Comparison of ENCODE assay signal across 8 mouse cellular contexts in the genomic region with DNA sequence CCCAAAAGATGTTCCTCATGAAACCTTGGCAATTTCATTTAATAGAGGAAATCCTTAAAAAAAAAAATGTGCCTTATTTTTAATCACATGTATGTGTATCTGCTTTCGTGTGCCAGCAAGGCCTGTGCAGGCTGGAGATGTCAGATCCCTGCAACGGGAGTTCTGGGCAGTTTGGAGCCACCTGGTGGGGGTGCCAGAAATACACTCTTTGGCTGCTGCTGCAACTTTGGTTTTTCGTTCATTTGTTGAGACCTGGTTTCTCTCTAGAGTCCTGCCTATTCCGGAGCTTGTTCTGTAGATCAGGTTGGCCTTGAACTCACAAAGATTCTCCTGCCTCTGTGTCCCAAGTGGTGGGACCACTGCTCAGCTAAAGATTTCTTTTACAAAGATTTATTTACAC. TPM values are rescaled to one million over a fixed set of nuclear protein-coding genes. Genes with fewer than 3 reads are reported as not detected.
DNase-seq lines count a peak whose midpoint lies in the region; ATAC-seq and TF ChIP-seq lines count a peak whose summit lies in the region.

No protein-coding gene starts in this region.

- H3K27me3 ChIP-seq in forebrain, embryonic 14.5 days (replicated peaks; ENCODE audit: control insufficient read depth, insufficient read depth, low read length): no peaks in the 10 kb centered on the region
- H3K27me3 ChIP-seq in forebrain, postnatal 0 days (ENCODE audit: insufficient read depth, low read length): no peaks in the 10 kb centered on the region
- no peaks in the 10 kb centered on the region for H3K27me3 ChIP-seq in midbrain, embryonic 11.5 days (ENCODE audit: control insufficient read depth, insufficient read depth, low read length)
- H3K27me3 ChIP-seq in midbrain, embryonic 10.5 days (ENCODE audit: low read depth, poor library complexity, severe bottlenecking): no peaks in the 10 kb centered on the region

- H3K36me3 ChIP-seq in forebrain, embryonic 14.5 days (ENCODE audit: control insufficient read depth, insufficient read depth, low read length): no peaks in the 10 kb centered on the region
- no peaks in the 10 kb centered on the region for H3K36me3 ChIP-seq in forebrain, postnatal 0 days (ENCODE audit: insufficient read depth)
- no peaks in the 10 kb centered on the region for H3K36me3 ChIP-seq in midbrain, embryonic 11.5 days (ENCODE audit: control insufficient read depth, insufficient read depth, low read length)
- H3K36me3 ChIP-seq in midbrain, embryonic 10.5 days: no peaks in the 10 kb centered on the region

- DNase-seq in forebrain, embryonic 14.5 days (ENCODE audit: low spot score): peak; percentile 9
- no peak for DNase-seq in forebrain, postnatal 0 days
- DNase-seq in midbrain, embryonic 11.5 days (ENCODE audit: low spot score, missing footprints): peak; percentile 82
- no peak for DNase-seq in midbrain, embryonic 10.5 days (ENCODE audit: low spot score)
- peak; percentile 49 to 72 for DNase-seq in spleen, postnatal 4 days (ENCODE audit: low spot score in 2 of 2)
- DNase-seq in left cerebral cortex, postnatal 25 days (ENCODE audit: low spot score in 2 of 2): no peak
- DNase-seq in cerebellum, adult 9-10 months: no peak

- TF ChIP-seq CTCF in forebrain, postnatal 0 days (IDR thresholded peaks at IDR 0.05; ENCODE audit: low read depth): no peak; the same call in 1 of the 2 replicates
- peak; percentile 60; the same call in 1 of the 2 replicates for TF ChIP-seq CTCF in bone marrow, adult 2 months (IDR thresholded peaks at IDR 0.05; ENCODE audit: control insufficient read depth, insufficient read depth, low read length)

- no peak for ATAC-seq in forebrain, embryonic 14.5 days
- ATAC-seq in forebrain, postnatal 0 days: no peak
- no peak for ATAC-seq in midbrain, embryonic 11.5 days (ENCODE audit: low FRiP score)

- H3K4me2 ChIP-seq in forebrain, embryonic 14.5 days (ENCODE audit: low read length): no peak overlapping the region
- no peak overlapping the region for H3K4me2 ChIP-seq in forebrain, postnatal 0 days (ENCODE audit: low read depth)
- H3K4me2 ChIP-seq in midbrain, embryonic 11.5 days: no peak overlapping the region

- H3K9me3 ChIP-seq in forebrain, embryonic 14.5 days (replicated peaks; ENCODE audit: control insufficient read depth, low read length): no peaks in the 10 kb centered on the region
- H3K9me3 ChIP-seq in forebrain, postnatal 0 days (ENCODE audit: low read length): no peaks in the 10 kb centered on the region
- H3K9me3 ChIP-seq in midbrain, embryonic 11.5 days (ENCODE audit: control insufficient read depth, low read length): no peaks in the 10 kb centered on the region
- H3K9me3 ChIP-seq in midbrain, embryonic 10.5 days (replicated peaks): no peaks in the 10 kb centered on the region

- H3K4me1 ChIP-seq in forebrain, embryonic 14.5 days (ENCODE audit: control insufficient read depth, insufficient read depth, low read length): no peaks in the 10 kb centered on the region
- no peaks in the 10 kb centered on the region; the same call in 1 of the 2 replicates for H3K4me1 ChIP-seq in forebrain, postnatal 0 days (ENCODE audit: insufficient read depth)
- no peaks in the 10 kb centered on the region for H3K4me1 ChIP-seq in midbrain, embryonic 11.5 days (ENCODE audit: control insufficient read depth, insufficient read depth, low read length)
- peaks cover 6% of the 10 kb centered on the region for H3K4me1 ChIP-seq in midbrain, embryonic 10.5 days
- no peaks in the 10 kb centered on the region for H3K4me1 ChIP-seq in bone marrow, adult 2 months (ENCODE audit: control insufficient read depth, insufficient read depth, low read length)

- WGBS in forebrain, embryonic 14.5 days: 42% methylated on average over 4 of the region's 4 CpGs
- WGBS in forebrain, postnatal 0 days: 43% methylated on average over 4 of the region's 4 CpGs
- WGBS in midbrain, embryonic 11.5 days: 39% methylated on average over 4 of the region's 4 CpGs
- WGBS in midbrain, embryonic 10.5 days: 57% methylated on average over 4 of the region's 4 CpGs
- WGBS in bone marrow, adult 2 months: 30% methylated on average over 4 of the region's 4 CpGs

- H3K27ac ChIP-seq in forebrain, embryonic 14.5 days (ENCODE audit: low read depth, low read length): no peak overlapping the region
- no peak overlapping the region for H3K27ac ChIP-seq in forebrain, postnatal 0 days (ENCODE audit: low read depth, low read length)
- no peak overlapping the region for H3K27ac ChIP-seq in midbrain, embryonic 11.5 days (ENCODE audit: low read depth, low read length)
- H3K27ac ChIP-seq in midbrain, embryonic 10.5 days (replicated peaks): no peak overlapping the region
- no peak overlapping the region for H3K27ac ChIP-seq in bone marrow, adult 2 months (ENCODE audit: control insufficient read depth, insufficient read depth, low read depth, low read length, poor library complexity)

- no peak overlapping the region for H3K9ac ChIP-seq in forebrain, embryonic 14.5 days (ENCODE audit: low read length)
- no peak overlapping the region for H3K9ac ChIP-seq in forebrain, postnatal 0 days
- H3K9ac ChIP-seq in midbrain, embryonic 11.5 days (ENCODE audit: low read length): no peak overlapping the region

- H3K4me3 ChIP-seq in forebrain, embryonic 14.5 days (ENCODE audit: low read depth, low read length): no peak overlapping the region
- no peak overlapping the region for H3K4me3 ChIP-seq in forebrain, postnatal 0 days (ENCODE audit: low read depth, low read length)
- no peak overlapping the region for H3K4me3 ChIP-seq in midbrain, embryonic 11.5 days (ENCODE audit: low read depth, low read length)
- no peak overlapping the region for H3K4me3 ChIP-seq in midbrain, embryonic 10.5 days
- H3K4me3 ChIP-seq in bone marrow, adult 2 months (replicated peaks; ENCODE audit: control insufficient read depth, low read depth, low read length): no peak overlapping the region

- TF ChIP-seq POLR2A in bone marrow, adult 2 months (IDR thresholded peaks at IDR 0.05; ENCODE audit: borderline replicate concordance, control insufficient read depth, low read depth, low read length): no peak

- intact Hi-C loops in left cerebral cortex, postnatal 25 days (cut with DNase I): loop anchor here (10.0 kb wide), 1 partner anchor 146 kb away; the partner anchor contains the start of gene Ppp3cb

RNA-seq across cellular contexts. Expression of gene Mrps16, which starts 5.4 kb away (rescaled TPM):
- polyA plus RNA-seq in forebrain, embryonic 14.5 days (2014; fragmentation: Nextera tagmentation; extraction: Ambion mirVana): 68.4 and 72.3 TPM in 2 replicates
- 26.2 and 34.7 TPM in 2 replicates for total RNA-seq in forebrain, postnatal 0 days (2014; rRNA removed)
- polyA plus RNA-seq in forebrain, postnatal 0 days (2015; fragmentation: Nextera tagmentation; extraction: Ambion mirVana): 59.9 and 79.1 TPM in 2 replicates
- polyA plus RNA-seq in midbrain, embryonic 11.5 days (2014; fragmentation: Nextera tagmentation; extraction: Ambion mirVana): 71.8 and 73.0 TPM in 2 replicates
- 79.9 and 85.5 TPM in 2 replicates for polyA plus RNA-seq in midbrain, embryonic 10.5 days (2016; fragmentation: Nextera tagmentation; extraction: Ambion mirVana)
- polyA plus RNA-seq in bone marrow, adult 2 months (2011; ENCODE audit: insufficient read depth, insufficient read length, low replicate concordance, missing spikeins): 21.8 and 78.8 TPM in 2 replicates
- 10 to 100 TPM; 36.0 to 39.2 TPM for total RNA-seq in left cerebral cortex, postnatal 25 days (2021)

RNA-seq across cellular contexts. Expression of gene Dnajc9, which starts 10.2 kb away (rescaled TPM):
- polyA plus RNA-seq in forebrain, embryonic 14.5 days (2014; fragmentation: Nextera tagmentation; extraction: Ambion mirVana): 140 and 165 TPM in 2 replicates
- total RNA-seq in forebrain, postnatal 0 days (2014; rRNA removed): 69.2 and 74.1 TPM in 2 replicates
- 112 and 115 TPM in 2 replicates for polyA plus RNA-seq in forebrain, postnatal 0 days (2015; fragmentation: Nextera tagmentation; extraction: Ambion mirVana)
- 276 and 296 TPM in 2 replicates for polyA plus RNA-seq in midbrain, embryonic 11.5 days (2014; fragmentation: Nextera tagmentation; extraction: Ambion mirVana)
- 331 and 350 TPM in 2 replicates for polyA plus RNA-seq in midbrain, embryonic 10.5 days (2016; fragmentation: Nextera tagmentation; extraction: Ambion mirVana)
- polyA plus RNA-seq in bone marrow, adult 2 months (2011; ENCODE audit: insufficient read depth, insufficient read length, low replicate concordance, missing spikeins): 90.4 and 102 TPM in 2 replicates
- 10 to 100 TPM; 21.4 to 22.3 TPM for total RNA-seq in left cerebral cortex, postnatal 25 days (2021)

RNA-seq across cellular contexts. Expression of gene Fam149b, which starts 50.9 kb away (rescaled TPM):
- polyA plus RNA-seq in forebrain, embryonic 14.5 days (2014; fragmentation: Nextera tagmentation; extraction: Ambion mirVana): 37.0 and 40.8 TPM in 2 replicates
- 47.8 and 61.4 TPM in 2 replicates for total RNA-seq in forebrain, postnatal 0 days (2014; rRNA removed)
- polyA plus RNA-seq in forebrain, postnatal 0 days (2015; fragmentation: Nextera tagmentation; extraction: Ambion mirVana): 18.8 and 26.6 TPM in 2 replicates
- polyA plus RNA-seq in midbrain, embryonic 11.5 days (2014; fragmentation: Nextera tagmentation; extraction: Ambion mirVana): 53.8 and 58.9 TPM in 2 replicates
- polyA plus RNA-seq in midbrain, embryonic 10.5 days (2016; fragmentation: Nextera tagmentation; extraction: Ambion mirVana): 46.4 and 50.4 TPM in 2 replicates
- 6.9 and 16.8 TPM in 2 replicates for polyA plus RNA-seq in bone marrow, adult 2 months (2011; ENCODE audit: insufficient read depth, insufficient read length, low replicate concordance, missing spikeins)
- total RNA-seq in left cerebral cortex, postnatal 25 days (2021): 10 to 100 TPM; 45.6 to 50.7 TPM

RNA-seq across cellular contexts. Expression of gene Ecd, which starts 50.9 kb away (rescaled TPM):
- 56.9 and 58.6 TPM in 2 replicates for polyA plus RNA-seq in forebrain, embryonic 14.5 days (2014; fragmentation: Nextera tagmentation; extraction: Ambion mirVana)
- total RNA-seq in forebrain, postnatal 0 days (2014; rRNA removed): 37.7 and 46.8 TPM in 2 replicates
- 36.4 and 44.0 TPM in 2 replicates for polyA plus RNA-seq in forebrain, postnatal 0 days (2015; fragmentation: Nextera tagmentation; extraction: Ambion mirVana)
- 73.3 and 74.8 TPM in 2 replicates for polyA plus RNA-seq in midbrain, embryonic 11.5 days (2014; fragmentation: Nextera tagmentation; extraction: Ambion mirVana)
- 73.8 and 77.1 TPM in 2 replicates for polyA plus RNA-seq in midbrain, embryonic 10.5 days (2016; fragmentation: Nextera tagmentation; extraction: Ambion mirVana)
- polyA plus RNA-seq in bone marrow, adult 2 months (2011; ENCODE audit: insufficient read depth, insufficient read length, low replicate concordance, missing spikeins): 11.1 and 18.7 TPM in 2 replicates
- total RNA-seq in left cerebral cortex, postnatal 25 days (2021): 10 to 100 TPM; 36.9 to 38.7 TPM

RNA-seq across cellular contexts. Expression of gene Cfap70, which starts 53.2 kb away (rescaled TPM):
- 0.98 and 2.7 TPM in 2 replicates for polyA plus RNA-seq in forebrain, embryonic 14.5 days (2014; fragmentation: Nextera tagmentation; extraction: Ambion mirVana)
- total RNA-seq in forebrain, postnatal 0 days (2014; rRNA removed): 1.5 and 2.1 TPM in 2 replicates
- 0.88 and 1.4 TPM in 2 replicates for polyA plus RNA-seq in forebrain, postnatal 0 days (2015; fragmentation: Nextera tagmentation; extraction: Ambion mirVana)
- 0.33 and 0.44 TPM in 2 replicates for polyA plus RNA-seq in midbrain, embryonic 11.5 days (2014; fragmentation: Nextera tagmentation; extraction: Ambion mirVana)
- polyA plus RNA-seq in midbrain, embryonic 10.5 days (2016; fragmentation: Nextera tagmentation; extraction: Ambion mirVana): 0.46 and 0.66 TPM in 2 replicates
- polyA plus RNA-seq in bone marrow, adult 2 months (2011; ENCODE audit: insufficient read depth, insufficient read length, low replicate concordance, missing spikeins): 2.5 TPM in 1 of 2 replicates, not detected in the other
- 1 to 10 TPM; 1.1 to 1.7 TPM for total RNA-seq in left cerebral cortex, postnatal 25 days (2021)

Comparison
In these comparisons a context has a peak if more than half of its experiments do, and no peak if none do; other contexts are left out.
1. DNase-seq: peak in forebrain, embryonic 14.5 days (single experiment), midbrain, embryonic 11.5 days (single experiment) and spleen, postnatal 4 days (2 of 2); none in forebrain, postnatal 0 days (single experiment), midbrain, embryonic 10.5 days (single experiment), left cerebral cortex, postnatal 25 days (0 of 2) and cerebellum, adult 9-10 months (single experiment).